Mouse (Mus musculus) MEL (cell line): ENCODE measurements around the gene Kmo. TPM values are rescaled to one million over a fixed set of nuclear protein-coding genes. Genes with fewer than 3 reads are reported as not detected.
A peak's percentile ranks its signal among the peaks of the same experiment; 100 is the strongest.

Experiments
- DNase-seq: peaks from one replicate; pipeline ENCODE4 v3.0.0; 2011; ENCODE audit warnings: low read depth, low spot score
- H3K27ac ChIP-seq: 2 replicates; pipeline ENCODE4 v1.5.1; 2012; ENCODE audit warnings: low read depth, mild to moderate bottlenecking, control low read depth, low read length, moderate library complexity; ENCODE audit not compliant: control insufficient read depth
- H3K27me3 ChIP-seq, 2 experiments: fragments of 150-350 bp in 1 of 2; sonication (generic) in 1 of 2; 2 replicates each; pipeline ENCODE4 v1.6.1; 2012; ENCODE audit warnings: low read length in 2 of 2, mild to moderate bottlenecking in 2 of 2, improper control_type of control experiment in 1 of 2, moderate library complexity in 1 of 2; ENCODE audit not compliant: insufficient read depth in 2 of 2, control insufficient read depth in 1 of 2
- H3K36me3 ChIP-seq, 2 experiments: 2 replicates each; pipeline ENCODE4 v1.6.1; 2012 to 2014; ENCODE audit warnings: low read length in 2 of 2, improper control_type of control experiment in 1 of 2, inconsistent platforms in 1 of 2, mild to moderate bottlenecking in 1 of 2; ENCODE audit not compliant: insufficient read depth in 2 of 2, control insufficient read depth in 1 of 2
- H3K4me1 ChIP-seq, 2 experiments: fragments of 150-350 bp in 1 of 2; sonication (generic) in 1 of 2; 2 replicates each; pipeline ENCODE4 v1.6.1; 2012; ENCODE audit warnings: low read length in 2 of 2, improper control_type of control experiment in 1 of 2, mild to moderate bottlenecking in 1 of 2; ENCODE audit not compliant: insufficient read depth in 2 of 2, control insufficient read depth in 1 of 2
- H3K4me3 ChIP-seq, 2 experiments: fragments of 150-350 bp in 1 of 2; sonication (generic) in 1 of 2; 2 replicates each; pipeline ENCODE4 v1.5.1; 2012; ENCODE audit warnings: low read depth in 2 of 2, low read length in 2 of 2, mild to moderate bottlenecking in 2 of 2, moderate library complexity in 2 of 2, control low read depth in 1 of 2, improper control_type of control experiment in 1 of 2; ENCODE audit not compliant: control insufficient read depth in 1 of 2, insufficient read depth in 1 of 2
- H3K79me2 ChIP-seq: 2 replicates; pipeline ENCODE4 v1.6.1; 2012; ENCODE audit warnings: mild to moderate bottlenecking, low read length, moderate library complexity; ENCODE audit not compliant: control insufficient read depth, poor library complexity, insufficient read depth
- H3K9ac ChIP-seq: 2 replicates; pipeline ENCODE4 v1.6.1; 2012; ENCODE audit warnings: low read depth, mild to moderate bottlenecking, control low read depth, low read length, moderate library complexity; ENCODE audit not compliant: control insufficient read depth, poor library complexity, severe bottlenecking
- H3K9me3 ChIP-seq: fragments of 150-350 bp; sonication (generic); replicated peaks from 2 replicates; pipeline ENCODE4 v1.6.1; 2012; ENCODE audit warnings: mild to moderate bottlenecking, low read length, improper control_type of control experiment, moderate library complexity; ENCODE audit not compliant: insufficient read depth
- CHD1 ChIP-seq: IDR thresholded peaks from 2 replicates; pipeline ENCODE4 v1.6.1; 2012; ENCODE audit warnings: low read depth, mild to moderate bottlenecking, inconsistent platforms, low read length, improper control_type of control experiment
- CTCF ChIP-seq, 3 experiments: IDR thresholded peaks in 2 of 3; conservative IDR thresholded peaks in 1 of 3; 2 replicates each; pipeline ENCODE4 v1.5.1; 2011 to 2012; ENCODE audit warnings: low read length in 3 of 3, low read depth in 2 of 3, mild to moderate bottlenecking in 2 of 3, improper control_type of control experiment in 1 of 3, inconsistent platforms in 1 of 3, mixed read lengths in 1 of 3, moderate library complexity in 1 of 3; ENCODE audit not compliant: control insufficient read depth in 1 of 3, insufficient read depth in 1 of 3, poor library complexity in 1 of 3, severe bottlenecking in 1 of 3
- E2F4 ChIP-seq: IDR thresholded peaks from 2 replicates; pipeline ENCODE4 v1.6.1; 2011; ENCODE audit warnings: low read depth, low read length, improper control_type of control experiment, borderline replicate concordance
- EP300 ChIP-seq, 2 experiments: IDR thresholded peaks; 2 replicates each; pipeline ENCODE4 v1.6.1; 2011; ENCODE audit warnings: improper control_type of control experiment in 2 of 2, low read length in 2 of 2, low read depth in 1 of 2, mild to moderate bottlenecking in 1 of 2
- GABPA ChIP-seq: IDR thresholded peaks from 2 replicates; pipeline ENCODE4 v1.6.1; 2012; ENCODE audit warnings: low read depth, mild to moderate bottlenecking, inconsistent platforms, low read length, improper control_type of control experiment, moderate library complexity
- GATA1 ChIP-seq: IDR thresholded peaks from 2 replicates; pipeline ENCODE4 v1.6.1; 2011; ENCODE audit warnings: low read depth, low read length, improper control_type of control experiment
- JUND ChIP-seq: IDR thresholded peaks from 2 replicates; pipeline ENCODE4 v1.6.1; 2011; ENCODE audit warnings: low read depth, mild to moderate bottlenecking, improper control_type of control experiment, low read length
- MAFK ChIP-seq: IDR thresholded peaks from 2 replicates; pipeline ENCODE4 v1.6.1; 2011; ENCODE audit warnings: low read depth, mild to moderate bottlenecking, low read length, improper control_type of control experiment, borderline replicate concordance
- MAX ChIP-seq: IDR thresholded peaks from 2 replicates; pipeline ENCODE4 v1.6.1; 2011; ENCODE audit warnings: low read length, improper control_type of control experiment
- MAZ ChIP-seq: IDR thresholded peaks from 2 replicates; pipeline ENCODE4 v1.6.1; 2012; ENCODE audit warnings: low read depth, mild to moderate bottlenecking, inconsistent platforms, low read length, improper control_type of control experiment
- MXI1 ChIP-seq: IDR thresholded peaks from 2 replicates; pipeline ENCODE4 v1.6.1; 2011; ENCODE audit warnings: mild to moderate bottlenecking, low read depth, low read length, improper control_type of control experiment
- NELFE ChIP-seq: IDR thresholded peaks from 2 replicates; pipeline ENCODE4 v1.6.1; 2011; ENCODE audit warnings: low read depth, low read length, improper control_type of control experiment
- POLR2A ChIP-seq, 2 experiments: IDR thresholded peaks; 2 replicates each; pipeline ENCODE4 v1.6.1; 2011 to 2012; ENCODE audit warnings: low read length in 2 of 2, mild to moderate bottlenecking in 2 of 2, control low read depth in 1 of 2, improper control_type of control experiment in 1 of 2, low read depth in 1 of 2, moderate library complexity in 1 of 2; ENCODE audit not compliant: control insufficient read depth in 1 of 2, insufficient read depth in 1 of 2, poor library complexity in 1 of 2
- POLR2AphosphoS5 ChIP-seq: IDR thresholded peaks from 2 replicates; pipeline ENCODE4 v1.6.1; 2012; ENCODE audit warnings: low read depth, borderline replicate concordance, mild to moderate bottlenecking, inconsistent platforms, low read length, moderate library complexity, mixed read lengths
- RAD21 ChIP-seq: IDR thresholded peaks from 2 replicates; pipeline ENCODE4 v1.6.1; 2011; ENCODE audit warnings: mild to moderate bottlenecking, low read depth, low read length, improper control_type of control experiment
- RCOR1 ChIP-seq: IDR thresholded peaks from 2 replicates; pipeline ENCODE4 v1.6.1; 2012; ENCODE audit warnings: low read depth, mild to moderate bottlenecking, inconsistent platforms, low read length, improper control_type of control experiment
- SIN3A ChIP-seq: IDR thresholded peaks from 2 replicates; pipeline ENCODE4 v1.6.1; 2012; ENCODE audit warnings: low read length, improper control_type of control experiment, inconsistent platforms
- TCF12 ChIP-seq: IDR thresholded peaks from 2 replicates; pipeline ENCODE4 v1.6.1; 2014; ENCODE audit warnings: low read depth, mild to moderate bottlenecking, inconsistent platforms, low read length, improper control_type of control experiment, moderate library complexity
- UBTF ChIP-seq: IDR thresholded peaks from 2 replicates; pipeline ENCODE4 v1.6.1; 2012; ENCODE audit warnings: low read depth, mild to moderate bottlenecking, inconsistent platforms, low read length, improper control_type of control experiment, moderate library complexity, borderline replicate concordance; ENCODE audit not compliant: insufficient read depth
- USF1 ChIP-seq: IDR thresholded peaks from 2 replicates; pipeline ENCODE4 v1.6.1; 2014; ENCODE audit warnings: low read depth, mild to moderate bottlenecking, inconsistent platforms, low read length, improper control_type of control experiment, moderate library complexity
- ZC3H11A ChIP-seq: IDR thresholded peaks from 2 replicates; pipeline ENCODE4 v1.6.1; 2012; ENCODE audit warnings: low read depth, mild to moderate bottlenecking, inconsistent platforms, low read length, improper control_type of control experiment
- ZMIZ1 ChIP-seq: IDR thresholded peaks from 2 replicates; pipeline ENCODE4 v1.6.1; 2012; ENCODE audit warnings: low read depth, mild to moderate bottlenecking, inconsistent platforms, low read length, improper control_type of control experiment, moderate library complexity
- ZNF384 ChIP-seq: IDR thresholded peaks from 2 replicates; pipeline ENCODE4 v1.6.1; 2012; ENCODE audit warnings: low read depth, mild to moderate bottlenecking, inconsistent platforms, low read length, improper control_type of control experiment
- polyA plus RNA-seq, 2 experiments: library from polyadenylated mRNA; stranded (reverse) in 1 of 2; unstranded in 1 of 2; fragments of >175 nt in 1 of 2; fragments of >200 nt in 1 of 2; gene quantifications; 2 replicates each; pipeline versions ENCODE4 v1.2.1 to v1.2.4; 2012; ENCODE audit warnings: low replicate concordance in 2 of 2, low read depth in 1 of 2; ENCODE audit not compliant: insufficient read length in 2 of 2, insufficient read depth in 1 of 2, missing spikeins in 1 of 2
- total RNA-seq: library from RNA; depleted of rRNA; stranded (reverse); fragments of 300-350 nt; gene quantifications from 2 replicates; pipeline ENCODE4 v1.2.3, GENCODE M21; 2012

The Kmo gene
- total and polyA plus RNA-seq, 3 experiments: 0.27 to 1.6 TPM; not detected in 1

DNA sequence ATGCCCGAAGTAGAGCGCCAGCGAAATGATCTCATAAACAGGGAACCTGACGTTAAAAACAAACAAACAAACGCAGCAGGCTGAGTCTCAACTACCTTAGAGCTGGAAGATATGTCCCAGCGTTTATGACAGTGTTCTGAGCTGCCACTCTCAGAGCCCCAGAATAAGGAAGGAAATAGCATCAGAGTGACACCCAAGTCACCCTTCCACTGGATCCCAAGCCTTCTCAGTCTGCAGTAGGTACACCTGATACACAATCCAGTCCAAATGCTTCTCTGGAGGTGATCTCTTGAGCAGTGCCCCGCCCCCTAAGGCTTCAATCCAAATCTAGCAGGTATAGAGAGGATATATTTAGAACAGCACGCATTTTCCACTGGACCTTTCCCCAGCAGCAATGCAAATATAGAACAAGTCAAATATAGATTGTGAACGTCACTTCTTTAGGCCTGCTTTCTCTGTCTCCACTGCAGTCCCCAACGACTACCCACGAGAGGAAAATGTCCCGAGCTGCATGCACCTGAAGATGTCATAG is 73.3 kb downstream of the Kmo start:
- H3K36me3 ChIP-seq: peaks cover 0 to 13% of the 10 kb centered on the region in 2 experiments; a peak in 2 of 4 replicates
- TF ChIP-seq SIN3A (0 out of 2 replicates have a peak, but pooled peaks have one; percentile 25), MAX (no peak), TCF12 (no peak), MXI1 (peak; percentile 6; the same call in 1 of the 2 replicates), JUND (no peak), USF1 (no peak)
- peaks cover 6% of the 10 kb centered on the region for H3K79me2 ChIP-seq
- no peaks in the 10 kb centered on the region for H3K27me3 ChIP-seq
- DNase-seq: peak; percentile 50
- H3K4me1 ChIP-seq: no peaks in the 10 kb centered on the region; a peak in 2 of 4 replicates
- H3K27ac ChIP-seq: no peak overlapping the region
- H3K4me3 ChIP-seq: peak overlapping the region; percentile 82 to 91
- H3K9me3 ChIP-seq: no peaks in the 10 kb centered on the region
- peak overlapping the region; percentile 71 for H3K9ac ChIP-seq

DNA sequence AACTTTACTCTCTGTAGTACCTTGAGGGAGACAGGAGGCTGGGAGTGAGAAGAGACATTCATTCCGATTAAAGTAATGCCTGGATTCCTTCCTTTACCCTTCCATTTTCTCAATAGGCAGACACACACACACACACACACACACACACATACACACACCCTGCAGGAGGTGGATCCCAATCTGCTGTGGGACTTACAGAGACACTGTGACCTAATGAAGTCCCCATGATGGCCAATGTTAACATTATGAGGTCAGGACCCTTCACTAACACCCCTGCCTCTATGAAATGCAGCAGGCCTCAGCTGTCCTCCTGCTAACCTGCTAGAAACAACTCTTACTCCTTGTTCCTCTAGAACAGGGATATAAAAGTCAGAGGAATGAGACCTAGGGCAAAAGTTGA is 78.1 kb downstream of the Kmo start, which contains the start of gene Wdr64:
TSS of gene Wdr64 (plus strand) at position 301 of the 400 bp plus-strand sequence.
- Histone ChIP-seq H3K9ac (no peak within 1 kb of the TSS), H3K36me3 (no peaks in the 10 kb centered on the region), H3K27me3 (no peaks in the 10 kb centered on the region), H3K9me3 (no peaks in the 10 kb centered on the region), H3K4me1 (no peaks in the 10 kb centered on the region), H3K79me2 (no peaks in the 10 kb centered on the region), H3K27ac (no peak within 1 kb of the TSS), H3K4me3 (no peak within 1 kb of the TSS)
- TF ChIP-seq ZC3H11A (no peak), CHD1 (no peak), ZNF384 (no peak), EP300 (IDR thresholded peaks at IDR 0.05; ENCODE audit: low read depth in 1 of 2, low read length in 2 of 2) (no peak), UBTF (no peak), JUND (no peak), RCOR1 (no peak), GABPA (no peak), E2F4 (no peak), ZMIZ1 (no peak), MXI1 (no peak), RAD21 (no peak), POLR2AphosphoS5 (no peak), NELFE (no peak), CTCF (IDR thresholded peaks at IDR 0.05 in 2 of 3, conservative IDR thresholded peaks at IDR 0.05 in 1 of 3; ENCODE audit: control insufficient read depth in 1 of 3, insufficient read depth in 1 of 3, low read depth in 2 of 3, low read length in 3 of 3, poor library complexity in 1 of 3, severe bottlenecking in 1 of 3) (no peak), TCF12 (no peak), MAFK (no peak), MAZ (no peak), POLR2A (IDR thresholded peaks at IDR 0.05; ENCODE audit: control insufficient read depth in 1 of 2, insufficient read depth in 1 of 2, low read depth in 1 of 2, low read length in 2 of 2, poor library complexity in 1 of 2) (no peak), GATA1 (no peak)
- no peak for DNase-seq
